In genomic region chr17:35513886-35514285, GRCm38 (mm10) we compare ENCODE assay signal across 8 mouse cellular contexts. TPM values are rescaled to one million over a fixed set of nuclear protein-coding genes. Genes with fewer than 3 reads are reported as not detected.
A peak's percentile ranks its signal among the peaks of the same experiment; 100 is the strongest.
DNase-seq lines count a peak whose midpoint lies in the region; ATAC-seq and TF ChIP-seq lines count a peak whose summit lies in the region.

No protein-coding gene starts in this region.

- no peaks in the 10 kb centered on the region for H3K9me3 ChIP-seq in midbrain, embryonic 11.5 days (ENCODE audit: control insufficient read depth, low read length)
- H3K9me3 ChIP-seq in midbrain, embryonic 15.5 days, result no peaks in the 10 kb centered on the region
- H3K9me3 ChIP-seq in forebrain, postnatal 0 days (ENCODE audit: low read length), result no peaks in the 10 kb centered on the region
- no peaks in the 10 kb centered on the region for H3K9me3 ChIP-seq in liver, embryonic 12.5 days (replicated peaks)

- peaks cover 23% of the 10 kb centered on the region for H3K4me1 ChIP-seq in midbrain, embryonic 11.5 days (ENCODE audit: control insufficient read depth, insufficient read depth, low read length)
- peaks cover 16% of the 10 kb centered on the region for H3K4me1 ChIP-seq in midbrain, embryonic 15.5 days
- H3K4me1 ChIP-seq in forebrain, postnatal 0 days (ENCODE audit: insufficient read depth), result no peaks in the 10 kb centered on the region; the same call in 1 of the 2 replicates
- peaks cover 37% of the 10 kb centered on the region for H3K4me1 ChIP-seq in liver, embryonic 12.5 days

- DNase-seq in midbrain, embryonic 11.5 days (ENCODE audit: low spot score, missing footprints), result peak; percentile 97
- peak; percentile 67 for DNase-seq in c-Kit-positive CD71-negative TER-119-negative erythroid progenitor cells, embryonic 14.5 days (ENCODE audit: low read depth)
- DNase-seq in forebrain, postnatal 0 days, result peak; percentile 53
- DNase-seq in kidney, adult 8-10 months, result peak; percentile 38 to 84
- DNase-seq in ovary, postnatal 14 days (ENCODE audit: low spot score), result peak; percentile 75
- peak; percentile 75 to 83 for DNase-seq in thymus, postnatal 36 days

- H3K4me3 ChIP-seq in midbrain, embryonic 11.5 days (ENCODE audit: low read depth, low read length), result no peak overlapping the region
- H3K4me3 ChIP-seq in midbrain, embryonic 15.5 days, result no peak overlapping the region
- no peak overlapping the region for H3K4me3 ChIP-seq in forebrain, postnatal 0 days (ENCODE audit: low read depth, low read length)
- H3K4me3 ChIP-seq in liver, embryonic 12.5 days, result 0 out of 2 replicates have a peak overlapping the region, but pooled peaks have one; percentile 73

- no peaks in the 10 kb centered on the region for H3K27me3 ChIP-seq in midbrain, embryonic 11.5 days (ENCODE audit: control insufficient read depth, insufficient read depth, low read length)
- H3K27me3 ChIP-seq in midbrain, embryonic 15.5 days (replicated peaks), result 0 out of 2 replicates have a peak, but pooled peaks cover 2% of the 10 kb centered on the region
- no peaks in the 10 kb centered on the region for H3K27me3 ChIP-seq in forebrain, postnatal 0 days (ENCODE audit: insufficient read depth, low read length)
- H3K27me3 ChIP-seq in liver, embryonic 12.5 days (replicated peaks), result peaks cover 13% of the 10 kb centered on the region

- H3K9ac ChIP-seq in midbrain, embryonic 11.5 days (ENCODE audit: low read length), result no peak overlapping the region
- H3K9ac ChIP-seq in midbrain, embryonic 15.5 days, result no peak overlapping the region
- no peak overlapping the region for H3K9ac ChIP-seq in forebrain, postnatal 0 days
- 0 out of 2 replicates have a peak overlapping the region, but pooled peaks have one; percentile 79 for H3K9ac ChIP-seq in liver, embryonic 12.5 days

- peak; percentile 71 for TF ChIP-seq CTCF in forebrain, postnatal 0 days (IDR thresholded peaks at IDR 0.05; ENCODE audit: low read depth)

- no peak for ATAC-seq in midbrain, embryonic 11.5 days (ENCODE audit: low FRiP score)
- no peak for ATAC-seq in midbrain, embryonic 15.5 days (replicated peaks)
- no peak for ATAC-seq in forebrain, postnatal 0 days
- no peak for ATAC-seq in liver, embryonic 12.5 days

- no peak overlapping the region for H3K4me2 ChIP-seq in midbrain, embryonic 11.5 days
- no peak overlapping the region for H3K4me2 ChIP-seq in midbrain, embryonic 15.5 days
- H3K4me2 ChIP-seq in forebrain, postnatal 0 days (ENCODE audit: low read depth), result no peak overlapping the region
- peak overlapping the region; percentile 90 for H3K4me2 ChIP-seq in liver, embryonic 12.5 days

- no peak overlapping the region for H3K27ac ChIP-seq in midbrain, embryonic 11.5 days (ENCODE audit: low read depth, low read length)
- H3K27ac ChIP-seq in midbrain, embryonic 15.5 days, result no peak overlapping the region
- H3K27ac ChIP-seq in forebrain, postnatal 0 days (ENCODE audit: low read depth, low read length), result no peak overlapping the region
- H3K27ac ChIP-seq in liver, embryonic 12.5 days, result no peak overlapping the region

- no peaks in the 10 kb centered on the region for H3K36me3 ChIP-seq in midbrain, embryonic 11.5 days (ENCODE audit: control insufficient read depth, insufficient read depth, low read length)
- no peaks in the 10 kb centered on the region for H3K36me3 ChIP-seq in midbrain, embryonic 15.5 days (replicated peaks)
- H3K36me3 ChIP-seq in forebrain, postnatal 0 days (ENCODE audit: insufficient read depth), result no peaks in the 10 kb centered on the region
- peaks cover 34% of the 10 kb centered on the region for H3K36me3 ChIP-seq in liver, embryonic 12.5 days

- 11% methylated on average over 2 of the region's 2 CpGs for WGBS in midbrain, embryonic 11.5 days
- 20% methylated on average over 2 of the region's 2 CpGs for WGBS in midbrain, embryonic 15.5 days
- WGBS in forebrain, postnatal 0 days, result 24% methylated on average over 2 of the region's 2 CpGs
- WGBS in liver, embryonic 12.5 days (ENCODE audit: insufficient replicate concordance), result 4% methylated on average over 2 of the region's 2 CpGs

RNA-seq across cellular contexts. Expression of gene Tcf19, which starts 2.7 kb away (rescaled TPM):
- polyA plus RNA-seq in midbrain, embryonic 11.5 days (2014; fragmentation: Nextera tagmentation; extraction: Ambion mirVana), result 56.7 and 57.7 TPM in 2 replicates
- polyA plus RNA-seq in midbrain, embryonic 15.5 days (2015; fragmentation: Nextera tagmentation; extraction: Ambion mirVana), result 10.8 and 13.1 TPM in 2 replicates
- 10.7 and 20.8 TPM in 2 replicates for total RNA-seq in forebrain, postnatal 0 days (2014; rRNA removed)
- polyA plus RNA-seq in forebrain, postnatal 0 days (2015; fragmentation: Nextera tagmentation; extraction: Ambion mirVana), result 10.8 and 11.8 TPM in 2 replicates
- 42.2 and 42.4 TPM in 2 replicates for polyA plus RNA-seq in liver, embryonic 12.5 days (2016; fragmentation: Nextera tagmentation; extraction: Ambion mirVana)

RNA-seq across cellular contexts. Expression of gene Cchcr1, which starts 3.0 kb away (rescaled TPM):
- polyA plus RNA-seq in midbrain, embryonic 11.5 days (2014; fragmentation: Nextera tagmentation; extraction: Ambion mirVana), result 8.9 and 10.8 TPM in 2 replicates
- polyA plus RNA-seq in midbrain, embryonic 15.5 days (2015; fragmentation: Nextera tagmentation; extraction: Ambion mirVana), result 3.5 and 3.7 TPM in 2 replicates
- total RNA-seq in forebrain, postnatal 0 days (2014; rRNA removed), result 5.6 and 9.6 TPM in 2 replicates
- 2.5 and 3.2 TPM in 2 replicates for polyA plus RNA-seq in forebrain, postnatal 0 days (2015; fragmentation: Nextera tagmentation; extraction: Ambion mirVana)
- 10.4 and 14.1 TPM in 2 replicates for polyA plus RNA-seq in liver, embryonic 12.5 days (2016; fragmentation: Nextera tagmentation; extraction: Ambion mirVana)

RNA-seq across cellular contexts. Expression of gene Pou5f1, which starts 8.1 kb away (rescaled TPM):
- polyA plus RNA-seq in midbrain, embryonic 11.5 days (2014; fragmentation: Nextera tagmentation; extraction: Ambion mirVana), result not detected in 2 replicates
- polyA plus RNA-seq in midbrain, embryonic 15.5 days (2015; fragmentation: Nextera tagmentation; extraction: Ambion mirVana), result 0.12 TPM in 1 of 2 replicates, not detected in the other
- not detected in 2 replicates for total RNA-seq in forebrain, postnatal 0 days (2014; rRNA removed)
- polyA plus RNA-seq in forebrain, postnatal 0 days (2015; fragmentation: Nextera tagmentation; extraction: Ambion mirVana), result not detected in 2 replicates
- polyA plus RNA-seq in liver, embryonic 12.5 days (2016; fragmentation: Nextera tagmentation; extraction: Ambion mirVana), result not detected in 2 replicates

RNA-seq across cellular contexts. Expression of gene Psors1c2, which starts 19.1 kb away (rescaled TPM):
- 0.22 and 0.46 TPM in 2 replicates for polyA plus RNA-seq in midbrain, embryonic 11.5 days (2014; fragmentation: Nextera tagmentation; extraction: Ambion mirVana)
- polyA plus RNA-seq in midbrain, embryonic 15.5 days (2015; fragmentation: Nextera tagmentation; extraction: Ambion mirVana), result 0.56 and 0.96 TPM in 2 replicates
- total RNA-seq in forebrain, postnatal 0 days (2014; rRNA removed), result 0.54 and 0.76 TPM in 2 replicates
- 0.29 and 0.31 TPM in 2 replicates for polyA plus RNA-seq in forebrain, postnatal 0 days (2015; fragmentation: Nextera tagmentation; extraction: Ambion mirVana)
- polyA plus RNA-seq in liver, embryonic 12.5 days (2016; fragmentation: Nextera tagmentation; extraction: Ambion mirVana), result 0.14 and 0.22 TPM in 2 replicates

RNA-seq across cellular contexts. Expression of gene Cdsn, which starts 38.0 kb away (rescaled TPM):
- 0.08 TPM in 1 of 2 replicates, not detected in the other for polyA plus RNA-seq in midbrain, embryonic 11.5 days (2014; fragmentation: Nextera tagmentation; extraction: Ambion mirVana)
- polyA plus RNA-seq in midbrain, embryonic 15.5 days (2015; fragmentation: Nextera tagmentation; extraction: Ambion mirVana), result 0.06 TPM in 2 replicates
- 0.43 TPM in 1 of 2 replicates, not detected in the other for total RNA-seq in forebrain, postnatal 0 days (2014; rRNA removed)
- polyA plus RNA-seq in forebrain, postnatal 0 days (2015; fragmentation: Nextera tagmentation; extraction: Ambion mirVana), result 0.18 and 0.20 TPM in 2 replicates
- not detected in 2 replicates for polyA plus RNA-seq in liver, embryonic 12.5 days (2016; fragmentation: Nextera tagmentation; extraction: Ambion mirVana)
